In the genomic region with DNA sequence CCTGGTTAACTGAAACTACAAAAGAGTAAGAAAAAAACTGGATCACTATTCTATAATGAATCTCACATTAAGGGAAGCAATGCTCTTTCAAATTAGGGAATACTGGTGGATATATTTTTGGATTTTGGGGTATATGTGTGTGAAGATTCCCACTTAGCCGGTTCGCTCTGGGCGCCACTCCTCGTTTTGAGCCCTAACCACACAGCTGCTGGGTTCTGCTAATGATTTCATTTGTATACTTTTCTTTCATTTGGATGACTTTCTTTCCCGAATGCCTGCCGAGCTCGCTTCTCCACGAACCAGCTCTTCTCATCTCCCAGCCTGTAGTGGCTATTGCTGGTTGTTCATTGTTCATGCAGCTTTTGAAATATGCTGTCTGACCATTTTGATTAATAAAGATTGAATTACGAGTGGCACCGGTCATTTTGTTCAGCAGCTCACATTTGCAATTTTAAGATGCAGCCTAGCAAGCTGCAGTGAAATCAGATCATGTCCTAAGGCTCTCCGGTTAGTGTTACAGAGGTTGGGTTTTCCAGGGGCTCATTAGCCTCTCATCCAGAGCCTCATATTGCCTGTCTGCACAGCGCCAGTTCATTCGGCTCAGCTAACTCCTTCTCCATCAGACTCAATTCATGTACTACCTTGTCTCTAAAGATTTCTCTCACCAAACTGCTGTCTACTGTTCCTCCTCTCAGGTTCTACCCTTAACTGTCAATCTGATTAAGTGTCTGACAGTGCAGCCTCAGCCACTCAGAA, we compare ENCODE assay signal across 18 mouse cellular contexts.
DNase-seq lines count a peak whose midpoint lies in the region; ATAC-seq and TF ChIP-seq lines count a peak whose summit lies in the region.
"Had no signal": no experiment of that assay in that cellular context is flagged by ENCODE, and none has a peak within 500 bp of the region (broad histone marks: within the 10 kb centered on the region; RNA-seq: fewer than 3 reads in every experiment).

No protein-coding gene starts in this region.

- WGBS in midbrain, embryonic 13.5 days = 51% methylated on average over 13 of the region's 13 CpGs
- WGBS in midbrain, embryonic 10.5 days = 89% methylated on average over 13 of the region's 13 CpGs
- 48% methylated on average over 13 of the region's 13 CpGs for WGBS in embryonic facial prominence, embryonic 12.5 days
- 40% methylated on average over 13 of the region's 13 CpGs for WGBS in midbrain, postnatal 0 days

- peak overlapping the region; percentile 66 for H3K27ac ChIP-seq in midbrain, embryonic 13.5 days
- H3K27ac ChIP-seq in midbrain, embryonic 10.5 days (replicated peaks) = no peak overlapping the region
- H3K27ac ChIP-seq in embryonic facial prominence, embryonic 12.5 days = no peak overlapping the region
- H3K27ac ChIP-seq in midbrain, postnatal 0 days (ENCODE audit: low read depth, low read length) = 0 out of 2 replicates have a peak overlapping the region, but pooled peaks have one; percentile 51
- H3K27ac ChIP-seq: kidney, embryonic 15.5 days; layer of hippocampus, adult 2 months had no signal

- H3K27me3 ChIP-seq in midbrain, embryonic 13.5 days = no peaks in the 10 kb centered on the region
- no peaks in the 10 kb centered on the region for H3K27me3 ChIP-seq in midbrain, embryonic 10.5 days (ENCODE audit: low read depth, poor library complexity, severe bottlenecking)
- no peaks in the 10 kb centered on the region for H3K27me3 ChIP-seq in embryonic facial prominence, embryonic 12.5 days
- no peaks in the 10 kb centered on the region for H3K27me3 ChIP-seq in midbrain, postnatal 0 days (ENCODE audit: insufficient read depth, low read length)
- H3K27me3 ChIP-seq: kidney, embryonic 15.5 days had no signal

- TF ChIP-seq CTCF in midbrain, postnatal 0 days (IDR thresholded peaks at IDR 0.05) = no peak

- no peak overlapping the region for H3K4me3 ChIP-seq in midbrain, embryonic 13.5 days (replicated peaks)
- no peak overlapping the region for H3K4me3 ChIP-seq in midbrain, embryonic 10.5 days
- no peak overlapping the region for H3K4me3 ChIP-seq in embryonic facial prominence, embryonic 12.5 days
- no peak overlapping the region for H3K4me3 ChIP-seq in midbrain, postnatal 0 days (ENCODE audit: low read depth, low read length)
- H3K4me3 ChIP-seq: kidney, embryonic 15.5 days; layer of hippocampus, adult 2 months had no signal

- H3K4me2 ChIP-seq in midbrain, embryonic 13.5 days (replicated peaks) = peak overlapping the region; percentile 15; the same call in 1 of the 2 replicates
- no peak overlapping the region for H3K4me2 ChIP-seq in embryonic facial prominence, embryonic 12.5 days (replicated peaks)
- no peak overlapping the region; the same call in 1 of the 2 replicates for H3K4me2 ChIP-seq in midbrain, postnatal 0 days (ENCODE audit: low read depth, low read length, poor library complexity, severe bottlenecking)
- H3K4me2 ChIP-seq: kidney, embryonic 15.5 days had no signal

- no peaks in the 10 kb centered on the region for H3K36me3 ChIP-seq in midbrain, embryonic 13.5 days
- H3K36me3 ChIP-seq in midbrain, embryonic 10.5 days = no peaks in the 10 kb centered on the region
- H3K36me3 ChIP-seq in embryonic facial prominence, embryonic 12.5 days = no peaks in the 10 kb centered on the region
- H3K36me3 ChIP-seq in midbrain, postnatal 0 days (ENCODE audit: insufficient read depth, low read length) = no peaks in the 10 kb centered on the region
- H3K36me3 ChIP-seq: kidney, embryonic 15.5 days had no signal

- ATAC-seq in midbrain, embryonic 13.5 days = 0 out of 2 replicates have a peak, but pooled peaks have one; percentile 60
- ATAC-seq in embryonic facial prominence, embryonic 12.5 days (ENCODE audit: insufficient number of reproducible peaks, insufficient read depth, low FRiP score, low TSS enrichment) = peak; percentile 35; the same call in 1 of the 2 replicates
- ATAC-seq in midbrain, postnatal 0 days (ENCODE audit: low FRiP score) = peak; percentile 56; the same call in 1 of the 2 replicates
- ATAC-seq: CD4-positive, CD25-positive, alpha-beta regulatory T cell, adult 4 months had no signal

- H3K9me3 ChIP-seq in midbrain, embryonic 13.5 days = no peaks in the 10 kb centered on the region
- no peaks in the 10 kb centered on the region for H3K9me3 ChIP-seq in midbrain, embryonic 10.5 days (replicated peaks)
- no peaks in the 10 kb centered on the region for H3K9me3 ChIP-seq in embryonic facial prominence, embryonic 12.5 days
- H3K9me3 ChIP-seq in midbrain, postnatal 0 days (ENCODE audit: low read length) = no peaks in the 10 kb centered on the region
- H3K9me3 ChIP-seq: kidney, embryonic 15.5 days had no signal

- peaks cover 16% of the 10 kb centered on the region; the same call in 1 of the 2 replicates for H3K4me1 ChIP-seq in midbrain, embryonic 13.5 days (replicated peaks)
- no peaks in the 10 kb centered on the region for H3K4me1 ChIP-seq in midbrain, embryonic 10.5 days
- H3K4me1 ChIP-seq in embryonic facial prominence, embryonic 12.5 days = no peaks in the 10 kb centered on the region
- 0 out of 2 replicates have a peak, but pooled peaks cover 2% of the 10 kb centered on the region for H3K4me1 ChIP-seq in midbrain, postnatal 0 days (ENCODE audit: insufficient read depth, low read length)
- H3K4me1 ChIP-seq: kidney, embryonic 15.5 days had no signal

- no peak for DNase-seq in midbrain, embryonic 10.5 days (ENCODE audit: low spot score)
- DNase-seq in forelimb bud, embryonic 11.5 days (ENCODE audit: low read depth, low spot score) = peak; percentile 17
- DNase-seq in midbrain, postnatal 0 days (ENCODE audit: low spot score) = peak; percentile 5
- DNase-seq in frontal cortex, postnatal 36 days (ENCODE audit: low spot score in 2 of 2) = no peak
- no peak for DNase-seq in lung, postnatal 4 days
- DNase-seq: adrenal gland, postnatal 10 days; cerebellum, adult 9-10 months; gastrocnemius, postnatal 10 days; heart, postnatal 10 days; liver; lung, adult 18-20 months; lung, postnatal 36 days; thymus, adult 18-20 months had no signal

- H3K9ac ChIP-seq in midbrain, embryonic 13.5 days (replicated peaks) = 0 out of 2 replicates have a peak overlapping the region, but pooled peaks have one; percentile 23
- H3K9ac ChIP-seq in embryonic facial prominence, embryonic 12.5 days = no peak overlapping the region
- no peak overlapping the region for H3K9ac ChIP-seq in midbrain, postnatal 0 days (replicated peaks; ENCODE audit: low read length, poor library complexity, severe bottlenecking)
- H3K9ac ChIP-seq: kidney, embryonic 15.5 days had no signal

Comparison
In these comparisons a context has a peak if more than half of its experiments do, and no peak if none do; other contexts are left out.
1. H3K27ac ChIP-seq: peak in midbrain, embryonic 13.5 days (single experiment) and midbrain, postnatal 0 days (single experiment); none in midbrain, embryonic 10.5 days (single experiment) and embryonic facial prominence, embryonic 12.5 days (single experiment).
2. DNase-seq: peak in forelimb bud, embryonic 11.5 days (single experiment) and midbrain, postnatal 0 days (single experiment); none in midbrain, embryonic 10.5 days (single experiment), frontal cortex, postnatal 36 days (0 of 2) and lung, postnatal 4 days (0 of 2).
3. Peak in every context shown above with its lines, with median percentiles within 50 percentile points of each other: ATAC-seq.